Mouse (Mus musculus): ENCODE data around the gene Fam170b.

GRCm38 (mm10) chr14:32798355-32798754 lies 35.4 kb upstream of the Fam170b start:
- TF ChIP-seq POLR2A (IDR thresholded peaks at IDR 0.05; ENCODE audit: borderline replicate concordance, extremely low read depth, low read depth, low read length) (no peak), CTCF (IDR thresholded peaks at IDR 0.05; ENCODE audit: insufficient read depth, low read length) (no peak)

All from lung, adult 2 months (tissue).